Mouse (Mus musculus) hindbrain, embryonic 14.5 days (tissue): Measurements from ENCODE around the gene Poc5. TPM values are rescaled to one million over a fixed set of nuclear protein-coding genes. Genes with fewer than 3 reads are reported as not detected.

Experiments used
- ATAC-seq: fragments of 200-750 bp; cut with Nextera tagmentation; 2 replicates; pipeline ENCODE4 v1.8.0; 2017; ENCODE audit warnings: moderate number of reproducible peaks, mild to moderate bottlenecking, moderate TSS enrichment, moderate library complexity; ENCODE audit not compliant: low FRiP score
- DNase-seq: peaks from one replicate; pipeline ENCODE4 v3.0.0-alpha.2; 2015; ENCODE audit warnings: low spot score
- H3K27ac ChIP-seq: fragments of 300-500 bp; sonication (generic); 2 replicates; pipeline ENCODE4 v1.5.1; 2014; ENCODE audit warnings: mild to moderate bottlenecking, moderate library complexity
- H3K27me3 ChIP-seq: fragments of 300-500 bp; sonication (generic); 2 replicates; pipeline ENCODE4 v1.6.1; 2014; ENCODE audit warnings: mild to moderate bottlenecking, low read length, mixed read lengths; ENCODE audit not compliant: control insufficient read depth, insufficient read depth
- H3K36me3 ChIP-seq: fragments of 300-500 bp; sonication (generic); replicated peaks from 2 replicates; pipeline ENCODE4 v1.6.1; 2014; ENCODE audit not compliant: control insufficient read depth, insufficient read depth
- H3K4me1 ChIP-seq: fragments of 300-500 bp; sonication (generic); replicated peaks from 2 replicates; pipeline ENCODE4 v1.6.1; 2014; ENCODE audit warnings: antibody characterized with exemption, low read length, mixed read lengths; ENCODE audit not compliant: control insufficient read depth, insufficient read depth
- H3K4me2 ChIP-seq: fragments of 300-500 bp; sonication (generic); replicated peaks from 2 replicates; pipeline ENCODE4 v1.6.1; 2014; ENCODE audit warnings: mild to moderate bottlenecking, moderate library complexity
- H3K4me3 ChIP-seq: fragments of 300-500 bp; sonication (generic); replicated peaks from 2 replicates; pipeline ENCODE4 v1.5.1; 2014; ENCODE audit warnings: mild to moderate bottlenecking, low read length
- H3K9ac ChIP-seq: fragments of 300-500 bp; sonication (generic); 2 replicates; pipeline ENCODE4 v1.6.1; 2014
- H3K9me3 ChIP-seq: fragments of 300-500 bp; sonication (generic); 2 replicates; pipeline ENCODE4 v1.6.1; 2016; ENCODE audit warnings: low read length; ENCODE audit not compliant: control insufficient read depth
- WGBS: fragments of 180-500 bp; shearing (Covaris S2); extraction: QIAGEN DNeasy Blood & Tissue Kit; methylation state at CpG from one replicate; pipeline ENCODE4 v1.1.7; 2014; 5-methylcytosine and 5-hydroxymethylcytosine counted together
- polyA plus RNA-seq: library from polyadenylated mRNA; unstranded; fragments of >200 nt; fragmentation: Nextera tagmentation; extraction: Ambion mirVana; gene quantifications from 2 replicates; pipeline ENCODE4 v1.2.1, GENCODE M21; 2014

The Poc5 gene
- polyA plus RNA-seq, 1 experiment from 2014 or later: 25.0 TPM

GRCm38 (mm10) chr13:96436921-96437320 lies 48.8 kb downstream of the Poc5 start:
- Histone ChIP-seq H3K36me3 (no peaks in the 10 kb centered on the region), H3K9me3 (no peaks in the 10 kb centered on the region), H3K9ac (no peak overlapping the region), H3K4me2 (no peak overlapping the region), H3K27ac (no peak overlapping the region), H3K4me1 (no peaks in the 10 kb centered on the region; the same call in 1 of the 2 replicates), H3K27me3 (no peaks in the 10 kb centered on the region), H3K4me3 (no peak overlapping the region)
- DNase-seq: no peak
- ATAC-seq: no peak
- 95% methylated on average over 1 of the region's 1 CpGs for WGBS

- no peak for ATAC-seq
- H3K4me1 ChIP-seq: no peaks in the 10 kb centered on the region; the same call in 1 of the 2 replicates
These were observed 52.3 kb downstream of the Poc5 start for GRCm38 (mm10) chr13:96440436-96440835.

GRCm38 (mm10) chr13:96450205-96450856 lies 62.2 kb downstream of the Poc5 start:
- no peak overlapping the region for H3K9ac ChIP-seq
- DNase-seq (no peak), ATAC-seq (no peak)
- H3K4me2 ChIP-seq: no peak overlapping the region
- 91% methylated on average over 11 of the region's 11 CpGs for WGBS
- no peak overlapping the region for H3K27ac ChIP-seq
- no peaks in the 10 kb centered on the region for H3K36me3 ChIP-seq
- H3K4me3 ChIP-seq: no peak overlapping the region
- H3K4me1 ChIP-seq: no peaks in the 10 kb centered on the region
- H3K27me3 ChIP-seq: no peaks in the 10 kb centered on the region
- H3K9me3 ChIP-seq: no peaks in the 10 kb centered on the region

More at GRCm38 (mm10) chr13:96440436-96440835, 52.3 kb downstream of the Poc5 start:
- no peaks in the 10 kb centered on the region for H3K9me3 ChIP-seq
- H3K9ac ChIP-seq: no peak overlapping the region
- H3K4me2 ChIP-seq: no peak overlapping the region
- no peak overlapping the region for H3K4me3 ChIP-seq
- DNase-seq: no peak
- no peaks in the 10 kb centered on the region for H3K27me3 ChIP-seq
- WGBS: 95% methylated on average over 4 of the region's 4 CpGs
- no peak overlapping the region for H3K27ac ChIP-seq
- H3K36me3 ChIP-seq: no peaks in the 10 kb centered on the region

GRCm38 (mm10) chr13:96450869-96451268 lies 62.8 kb downstream of the Poc5 start:
- 93% methylated on average over 7 of the region's 7 CpGs for WGBS
- Histone ChIP-seq H3K4me1 (no peaks in the 10 kb centered on the region), H3K4me3 (no peak overlapping the region), H3K4me2 (no peak overlapping the region), H3K9me3 (no peaks in the 10 kb centered on the region), H3K27ac (no peak overlapping the region), H3K27me3 (no peaks in the 10 kb centered on the region), H3K9ac (no peak overlapping the region), H3K36me3 (no peaks in the 10 kb centered on the region)
- ATAC-seq (no peak), DNase-seq (no peak)

- no peaks in the 10 kb centered on the region for H3K4me1 ChIP-seq
- DNase-seq: no peak
- no peaks in the 10 kb centered on the region for H3K27me3 ChIP-seq
- ATAC-seq: no peak
- no peak overlapping the region for H3K27ac ChIP-seq
- H3K36me3 ChIP-seq: no peaks in the 10 kb centered on the region
- H3K9me3 ChIP-seq: no peaks in the 10 kb centered on the region
- 91% methylated on average over 11 of the region's 11 CpGs for WGBS
- H3K9ac ChIP-seq: no peak overlapping the region
- H3K4me2 ChIP-seq: no peak overlapping the region
- no peak overlapping the region for H3K4me3 ChIP-seq
These were observed 63.5 kb downstream of the Poc5 start for GRCm38 (mm10) chr13:96451386-96452140.

GRCm38 (mm10) chr13:96452621-96453020 lies 64.5 kb downstream of the Poc5 start:
- WGBS: 99% methylated on average over 3 of the region's 3 CpGs
- no peaks in the 10 kb centered on the region for H3K9me3 ChIP-seq
- no peak overlapping the region for H3K4me2 ChIP-seq
- no peak overlapping the region for H3K9ac ChIP-seq
- no peak overlapping the region for H3K4me3 ChIP-seq
- no peaks in the 10 kb centered on the region for H3K36me3 ChIP-seq
- H3K4me1 ChIP-seq: no peaks in the 10 kb centered on the region
- no peak overlapping the region for H3K27ac ChIP-seq
- H3K27me3 ChIP-seq: no peaks in the 10 kb centered on the region
- no peak for DNase-seq
- ATAC-seq: no peak

GRCm38 (mm10) chr13:96454288-96454687 lies 66.2 kb downstream of the Poc5 start:
- Histone ChIP-seq H3K4me3 (no peak overlapping the region), H3K9ac (no peak overlapping the region), H3K36me3 (no peaks in the 10 kb centered on the region), H3K27ac (no peak overlapping the region), H3K27me3 (no peaks in the 10 kb centered on the region), H3K4me2 (no peak overlapping the region), H3K9me3 (no peaks in the 10 kb centered on the region), H3K4me1 (no peaks in the 10 kb centered on the region)
- WGBS: 79% methylated on average over 3 of the region's 3 CpGs
- ATAC-seq: no peak
- DNase-seq: no peak

GRCm38 (mm10) chr13:96457566-96457965 lies 69.5 kb downstream of the Poc5 start:
- Histone ChIP-seq H3K27ac (no peak overlapping the region), H3K9ac (no peak overlapping the region), H3K4me1 (no peaks in the 10 kb centered on the region), H3K36me3 (no peaks in the 10 kb centered on the region), H3K4me3 (no peak overlapping the region), H3K9me3 (no peaks in the 10 kb centered on the region), H3K27me3 (no peaks in the 10 kb centered on the region), H3K4me2 (no peak overlapping the region)
- no peak for DNase-seq
- no peak for ATAC-seq
- WGBS: 94% methylated on average over 5 of the region's 5 CpGs

GRCm38 (mm10) chr13:96458018-96458417 lies 69.9 kb downstream of the Poc5 start:
- WGBS: 89% methylated on average over 5 of the region's 5 CpGs
- no peak overlapping the region for H3K4me2 ChIP-seq
- ATAC-seq (no peak), DNase-seq (no peak)
- H3K27me3 ChIP-seq: no peaks in the 10 kb centered on the region
- H3K9me3 ChIP-seq: no peaks in the 10 kb centered on the region
- no peak overlapping the region for H3K27ac ChIP-seq
- H3K9ac ChIP-seq: no peak overlapping the region
- no peaks in the 10 kb centered on the region for H3K36me3 ChIP-seq
- no peak overlapping the region for H3K4me3 ChIP-seq
- H3K4me1 ChIP-seq: no peaks in the 10 kb centered on the region
